Mouse (Mus musculus): ENCODE measurements around the gene Cdh23. TPM values are rescaled to one million over a fixed set of nuclear protein-coding genes. Genes with fewer than 3 reads are reported as not detected.
"Not testable (repeated sequence)": the region's sequence is repeated elsewhere in the genome, so short reads cannot be mapped to it uniquely, and the experiment has no call there.

Cdh23 gene
- polyA plus RNA-seq (2015; fragmentation: Nextera tagmentation; extraction: Ambion mirVana), result 0.26 and 0.34 TPM in 2 replicates

DNA sequence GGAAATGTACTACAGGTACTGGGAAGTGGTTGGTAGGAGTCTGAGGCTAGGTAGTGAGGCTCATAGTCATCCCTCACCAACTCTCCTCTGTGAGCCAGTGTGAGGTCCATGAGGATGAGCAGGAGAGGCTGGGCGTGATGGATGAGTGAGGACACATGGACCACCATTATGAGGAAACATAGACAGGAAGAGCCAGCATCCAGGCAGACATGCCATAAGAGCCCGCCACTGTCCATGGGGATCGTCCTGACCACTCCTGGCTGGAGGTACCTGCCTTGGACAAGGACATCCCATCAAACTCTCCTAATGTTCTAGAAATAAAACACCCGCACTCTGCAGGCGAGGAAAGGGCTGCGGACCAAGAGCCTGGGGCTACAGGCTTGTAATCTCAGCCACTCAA lies at the start of gene Cdh23:
TSS of gene Cdh23 (minus strand) at position 101 of the 400 bp plus-strand sequence.
- Histone ChIP-seq H3K4me1 (replicated peaks; ENCODE audit: control insufficient read depth, insufficient read depth, low read length) (0 out of 2 replicates have a peak, but pooled peaks cover under 1% of the 10 kb centered on the region), H3K36me3 (ENCODE audit: control insufficient read depth, insufficient read depth) (no peaks in the 10 kb centered on the region), H3K4me3 (ENCODE audit: low read depth, low read length) (no peak within 1 kb of the TSS), H3K9ac (ENCODE audit: low read depth, low read length) (no peak within 1 kb of the TSS), H3K27me3 (replicated peaks; ENCODE audit: control insufficient read depth, insufficient read depth, low read length) (no peaks in the 10 kb centered on the region), H3K4me2 (replicated peaks; ENCODE audit: low read depth) (no peak within 1 kb of the TSS), H3K27ac (ENCODE audit: low read depth, low read length) (no peak within 1 kb of the TSS), H3K9me3 (ENCODE audit: control insufficient read depth) (no peaks in the 10 kb centered on the region)
- 83% methylated on average over 6 of the region's 6 CpGs for WGBS
- no peak for TF ChIP-seq CTCF (IDR thresholded peaks at IDR 0.05; ENCODE audit: low read depth)
- ATAC-seq, result no peak

DNA sequence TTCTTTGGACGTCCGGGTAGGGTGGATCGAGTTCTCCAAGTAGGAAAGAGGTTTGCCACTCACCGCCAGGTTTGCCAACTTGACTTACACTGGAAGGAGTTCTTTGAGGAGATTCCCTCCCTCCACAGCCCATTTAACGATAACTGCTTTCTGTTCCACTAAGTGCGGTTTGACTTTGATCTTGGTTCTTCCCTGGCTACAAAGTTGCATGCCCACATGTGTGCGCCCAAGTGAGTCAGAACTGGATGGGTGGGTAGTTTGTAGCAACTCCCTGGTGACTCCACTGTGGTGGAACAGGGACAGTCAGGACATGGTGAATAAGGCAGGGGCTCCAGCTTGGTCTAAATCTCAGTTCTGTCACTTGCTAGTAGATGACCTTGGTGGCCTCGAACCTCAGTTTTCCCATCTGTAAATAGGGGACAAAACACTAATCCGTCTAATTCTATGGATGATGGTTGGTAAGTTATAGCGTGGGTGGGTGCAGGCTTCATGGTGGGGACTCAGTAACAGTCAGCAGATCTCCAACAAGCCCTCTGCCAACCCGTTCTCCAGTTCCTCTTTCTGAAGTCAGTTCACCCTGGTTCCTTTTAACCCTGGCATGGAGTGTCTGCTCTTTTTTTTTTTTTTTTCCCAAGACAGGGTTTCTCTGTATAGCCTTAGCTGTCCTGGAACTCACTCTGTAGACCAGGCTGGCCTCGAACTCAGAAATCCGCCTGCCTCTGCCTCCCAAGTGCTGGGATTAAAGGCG lies 48.4 kb upstream of the Cdh23 start:
- Histone ChIP-seq H3K9ac (ENCODE audit: low read depth, low read length) (no peak overlapping the region), H3K9me3 (ENCODE audit: control insufficient read depth) (no peaks in the 10 kb centered on the region), H3K27me3 (replicated peaks; ENCODE audit: control insufficient read depth, insufficient read depth, low read length) (no peaks in the 10 kb centered on the region), H3K36me3 (ENCODE audit: control insufficient read depth, insufficient read depth) (peaks cover 12% of the 10 kb centered on the region; the same call in 1 of the 2 replicates), H3K4me1 (replicated peaks; ENCODE audit: control insufficient read depth, insufficient read depth, low read length) (no peaks in the 10 kb centered on the region), H3K4me2 (replicated peaks; ENCODE audit: low read depth) (no peak overlapping the region), H3K4me3 (ENCODE audit: low read depth, low read length) (no peak overlapping the region), H3K27ac (ENCODE audit: low read depth, low read length) (no peak overlapping the region)
- no peak for TF ChIP-seq CTCF (IDR thresholded peaks at IDR 0.05; ENCODE audit: low read depth)
- WGBS, result 92% methylated on average over 14 of the region's 14 CpGs
- no peak for ATAC-seq

DNA sequence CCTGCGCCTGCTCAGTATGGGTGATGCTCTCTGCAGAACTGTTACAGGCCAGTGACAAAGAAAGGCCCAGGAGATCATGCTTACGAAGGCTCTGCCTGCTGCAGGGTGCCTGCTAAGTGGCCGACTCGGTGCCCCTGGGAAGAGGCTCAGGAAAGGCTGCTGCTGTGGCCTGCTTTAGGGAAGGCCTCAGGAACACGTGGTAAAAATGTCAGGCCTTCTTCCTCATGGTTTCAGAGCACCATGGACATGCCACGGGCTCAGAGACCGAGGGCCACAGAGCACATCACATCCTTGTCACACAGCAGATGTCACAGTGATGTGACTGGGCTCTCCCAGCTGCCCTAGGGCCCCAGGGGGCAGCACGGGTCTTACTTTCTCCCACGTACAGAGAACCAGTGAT lies 47.4 kb upstream of the Cdh23 start:
- 75% methylated on average over 9 of the region's 9 CpGs for WGBS
- Histone ChIP-seq H3K4me3 (ENCODE audit: low read depth, low read length) (no peak overlapping the region), H3K9ac (ENCODE audit: low read depth, low read length) (no peak overlapping the region), H3K36me3 (ENCODE audit: control insufficient read depth, insufficient read depth) (0 out of 2 replicates have a peak, but pooled peaks cover 8% of the 10 kb centered on the region), H3K9me3 (ENCODE audit: control insufficient read depth) (no peaks in the 10 kb centered on the region), H3K4me1 (replicated peaks; ENCODE audit: control insufficient read depth, insufficient read depth, low read length) (no peaks in the 10 kb centered on the region), H3K4me2 (replicated peaks; ENCODE audit: low read depth) (no peak overlapping the region), H3K27ac (ENCODE audit: low read depth, low read length) (no peak overlapping the region), H3K27me3 (replicated peaks; ENCODE audit: control insufficient read depth, insufficient read depth, low read length) (no peaks in the 10 kb centered on the region)
- TF ChIP-seq CTCF (IDR thresholded peaks at IDR 0.05; ENCODE audit: low read depth), result no peak
- ATAC-seq, result no peak

DNA sequence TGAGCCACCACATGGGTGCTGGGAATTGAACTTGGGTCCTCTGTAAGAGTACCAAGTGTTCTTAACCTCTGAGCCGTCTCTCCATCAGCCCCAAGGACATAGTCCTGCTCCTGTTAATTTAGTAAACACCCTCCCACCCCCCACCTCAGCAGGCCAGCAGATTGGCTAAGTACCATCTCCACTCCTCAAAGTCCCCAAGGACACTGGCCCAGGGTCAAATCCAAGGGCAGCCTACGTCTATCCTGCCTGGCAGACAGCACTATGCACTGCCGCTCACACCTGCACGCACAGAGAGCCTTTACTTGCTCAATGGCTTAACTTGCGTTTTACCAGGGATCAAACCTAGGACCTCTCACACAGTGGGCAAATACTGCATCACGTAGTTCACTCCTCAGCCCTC lies 46.7 kb upstream of the Cdh23 start:
- H3K4me1 ChIP-seq (replicated peaks; ENCODE audit: control insufficient read depth, insufficient read depth, low read length), result no peaks in the 10 kb centered on the region
- H3K27ac ChIP-seq (ENCODE audit: low read depth, low read length), result no peak overlapping the region
- H3K27me3 ChIP-seq (replicated peaks; ENCODE audit: control insufficient read depth, insufficient read depth, low read length), result no peaks in the 10 kb centered on the region
- no peak overlapping the region for H3K9ac ChIP-seq (ENCODE audit: low read depth, low read length)
- 83% methylated on average over 6 of the region's 6 CpGs for WGBS
- no peak overlapping the region for H3K4me3 ChIP-seq (ENCODE audit: low read depth, low read length)
- H3K9me3 ChIP-seq (ENCODE audit: control insufficient read depth), result no peaks in the 10 kb centered on the region
- TF ChIP-seq CTCF (IDR thresholded peaks at IDR 0.05; ENCODE audit: low read depth), result no peak
- 0 out of 2 replicates have a peak, but pooled peaks cover 6% of the 10 kb centered on the region for H3K36me3 ChIP-seq (ENCODE audit: control insufficient read depth, insufficient read depth)
- ATAC-seq, result no peak
- H3K4me2 ChIP-seq (replicated peaks; ENCODE audit: low read depth), result no peak overlapping the region

DNA sequence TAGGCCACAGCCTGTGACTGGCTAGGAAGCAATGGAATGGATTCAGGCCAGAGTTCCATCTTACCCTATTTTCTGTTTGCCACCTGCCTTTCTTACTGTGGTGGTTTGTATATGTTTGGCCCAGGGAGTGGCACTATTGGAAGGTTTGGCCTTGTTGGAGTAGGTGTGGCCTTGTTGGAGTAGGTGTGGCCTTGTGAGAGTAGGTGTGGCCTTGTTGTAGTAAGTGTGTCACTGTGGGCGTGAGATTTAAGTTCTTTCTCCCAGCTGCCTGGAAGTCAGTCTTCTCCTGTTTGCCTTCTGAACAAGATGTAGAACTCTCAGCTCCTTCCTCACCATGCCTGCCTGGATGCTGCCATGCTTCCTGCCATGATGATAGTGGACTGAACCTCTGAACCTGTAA lies 46.0 kb upstream of the Cdh23 start:
- not testable (repeated sequence) for H3K9me3 ChIP-seq (ENCODE audit: control insufficient read depth); H3K4me3 ChIP-seq (ENCODE audit: low read depth, low read length); H3K27ac ChIP-seq (ENCODE audit: low read depth, low read length); H3K9ac ChIP-seq (ENCODE audit: low read depth, low read length); H3K4me2 ChIP-seq (replicated peaks; ENCODE audit: low read depth); H3K4me1 ChIP-seq (replicated peaks; ENCODE audit: control insufficient read depth, insufficient read depth, low read length); ATAC-seq; H3K27me3 ChIP-seq (replicated peaks; ENCODE audit: control insufficient read depth, insufficient read depth, low read length); H3K36me3 ChIP-seq (ENCODE audit: control insufficient read depth, insufficient read depth)
- WGBS, result 84% methylated on average over 1 of the region's 1 CpGs

DNA sequence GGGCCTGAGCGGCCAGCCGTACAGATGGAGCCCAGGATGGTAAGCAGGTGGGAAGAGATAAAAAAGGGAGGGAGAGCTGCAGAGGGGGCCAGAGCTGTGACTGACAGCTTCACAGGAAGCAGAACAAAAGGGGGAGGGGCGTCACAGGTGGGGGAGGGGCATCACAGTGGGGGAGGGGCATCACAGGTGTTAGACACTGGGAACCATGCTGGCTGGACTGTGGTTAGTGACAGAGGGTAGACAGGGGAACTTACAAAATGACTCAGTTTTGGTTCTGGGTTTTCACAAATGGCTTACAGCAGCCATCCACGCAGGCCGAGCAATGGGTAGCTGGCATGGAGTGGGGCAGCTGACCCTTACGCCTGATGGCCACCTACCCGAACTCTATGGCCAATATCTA lies 45.1 kb upstream of the Cdh23 start:
- Histone ChIP-seq H3K4me3 (ENCODE audit: low read depth, low read length) (no peak overlapping the region), H3K4me1 (replicated peaks; ENCODE audit: control insufficient read depth, insufficient read depth, low read length) (no peaks in the 10 kb centered on the region), H3K27me3 (replicated peaks; ENCODE audit: control insufficient read depth, insufficient read depth, low read length) (no peaks in the 10 kb centered on the region), H3K4me2 (replicated peaks; ENCODE audit: low read depth) (no peak overlapping the region), H3K9me3 (ENCODE audit: control insufficient read depth) (no peaks in the 10 kb centered on the region), H3K36me3 (ENCODE audit: control insufficient read depth, insufficient read depth) (peaks cover 12% of the 10 kb centered on the region; the same call in 1 of the 2 replicates), H3K9ac (ENCODE audit: low read depth, low read length) (no peak overlapping the region), H3K27ac (ENCODE audit: low read depth, low read length) (no peak overlapping the region)
- no peak for TF ChIP-seq CTCF (IDR thresholded peaks at IDR 0.05; ENCODE audit: low read depth)
- 85% methylated on average over 7 of the region's 7 CpGs for whole genome bisulfite sequencing
- ATAC-seq, result no peak

All from intestine, postnatal 0 days (tissue).